Mouse (Mus musculus): ENCODE measurements around the gene Zfyve28.

DNA sequence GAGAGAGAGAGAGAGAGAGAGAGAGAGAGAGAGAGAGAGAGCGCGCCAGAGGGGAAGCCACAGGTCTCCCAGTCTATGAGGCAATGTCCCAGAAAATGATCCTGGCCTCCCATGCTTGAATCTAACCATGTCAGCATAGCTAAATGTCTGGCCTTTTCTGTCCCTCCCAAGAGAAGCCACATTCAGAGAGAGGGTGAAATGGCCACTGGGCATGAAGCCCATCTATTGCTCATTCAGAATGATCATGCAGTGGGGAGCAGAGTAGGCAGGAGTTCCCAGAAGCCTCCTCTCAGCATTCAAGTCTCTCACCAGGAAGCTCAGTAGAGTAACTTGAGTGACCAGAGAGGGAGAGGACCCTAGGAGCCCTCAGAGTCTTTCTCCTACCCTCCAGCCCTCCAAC, 6.9 kb upstream of the Zfyve28 start:
- TF ChIP-seq CTCF (IDR thresholded peaks at IDR 0.05; ENCODE audit: insufficient read depth, low read length) (no peak), POLR2A (IDR thresholded peaks at IDR 0.05; ENCODE audit: borderline replicate concordance, extremely low read depth, low read depth, low read length) (no peak)

Data from lung, adult 2 months (tissue).